Mouse (Mus musculus): ENCODE results near the gene Aars2.

Aars2 gene

DNA sequence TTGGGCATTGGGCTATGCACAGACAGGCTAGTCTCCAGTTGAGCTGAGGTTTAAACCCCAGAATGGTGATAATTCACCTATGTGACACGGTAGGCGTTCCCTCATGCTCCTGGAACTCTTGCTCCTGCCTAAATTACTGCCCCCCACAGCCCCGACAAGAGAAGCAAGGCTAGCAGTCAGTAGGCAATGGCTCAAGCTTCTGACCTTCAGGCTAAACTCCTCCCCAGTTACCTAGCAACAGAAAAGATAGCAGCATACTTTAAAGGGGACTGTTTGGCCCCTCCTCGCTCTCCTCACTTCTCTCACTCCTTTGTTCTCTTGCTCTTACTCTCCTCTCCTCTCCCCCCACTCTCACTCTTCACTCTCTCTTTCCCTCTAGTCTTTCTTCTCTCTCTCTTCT is 5.7 kb upstream of the Aars2 start:
- in situ Hi-C loops (cut with MboI, MseI): no loop called here

DNA sequence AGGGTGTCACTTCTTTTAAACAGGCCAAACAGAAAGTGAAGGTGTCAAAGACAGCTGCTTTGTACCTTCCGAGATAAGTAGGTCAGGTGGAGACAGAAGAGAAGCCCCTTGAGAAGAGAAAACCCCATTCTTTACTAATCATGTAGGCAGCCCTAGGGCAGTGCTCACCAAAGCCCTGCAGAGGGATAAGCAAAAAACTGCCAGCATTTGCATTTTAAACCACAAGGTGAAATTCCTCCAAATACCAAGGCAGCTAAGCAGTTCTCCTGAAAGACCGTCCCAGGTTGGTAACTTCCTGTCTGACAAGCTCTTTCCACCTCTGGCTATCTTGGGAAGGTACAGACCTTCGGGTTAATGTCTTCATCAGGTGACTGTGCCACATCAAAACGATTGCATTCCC is 4.3 kb upstream of the Aars2 start:
- in situ Hi-C loops (cut with MboI, MseI): no loop called here

DNA sequence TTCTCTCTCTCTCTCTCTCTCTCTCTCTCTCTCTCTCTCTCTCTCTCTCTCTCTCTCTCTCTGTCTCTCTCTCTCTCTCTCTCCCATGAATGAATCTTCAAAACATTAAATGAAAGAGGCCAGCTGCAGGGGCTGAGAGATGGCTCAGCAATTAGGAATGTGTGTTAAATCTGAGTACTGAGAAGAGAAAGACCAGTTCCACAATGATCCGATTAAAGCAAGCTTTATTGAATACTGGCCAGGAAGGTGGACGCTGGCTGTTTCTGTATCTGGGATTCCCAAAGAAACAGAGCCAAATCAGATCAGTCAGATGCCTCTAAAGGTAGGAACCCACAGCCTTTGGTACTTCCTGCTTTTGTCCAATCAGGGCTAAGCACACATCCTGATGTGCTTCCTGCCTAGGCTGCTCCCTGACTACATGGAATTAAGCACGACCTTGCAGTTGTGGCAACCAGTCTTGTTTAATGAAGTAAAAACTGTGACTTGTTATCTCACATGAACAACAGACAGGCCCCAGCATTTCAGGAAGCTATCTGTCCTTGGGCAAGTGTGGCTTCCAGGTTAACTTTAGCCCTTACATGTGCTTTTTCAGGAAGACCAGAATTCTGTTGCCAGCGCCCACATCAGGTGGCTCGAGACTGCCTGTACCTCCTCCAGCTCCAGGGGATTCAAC is 3.2 kb upstream of the Aars2 start:
- in situ Hi-C loops (cut with MboI, MseI): no loop called here

DNA sequence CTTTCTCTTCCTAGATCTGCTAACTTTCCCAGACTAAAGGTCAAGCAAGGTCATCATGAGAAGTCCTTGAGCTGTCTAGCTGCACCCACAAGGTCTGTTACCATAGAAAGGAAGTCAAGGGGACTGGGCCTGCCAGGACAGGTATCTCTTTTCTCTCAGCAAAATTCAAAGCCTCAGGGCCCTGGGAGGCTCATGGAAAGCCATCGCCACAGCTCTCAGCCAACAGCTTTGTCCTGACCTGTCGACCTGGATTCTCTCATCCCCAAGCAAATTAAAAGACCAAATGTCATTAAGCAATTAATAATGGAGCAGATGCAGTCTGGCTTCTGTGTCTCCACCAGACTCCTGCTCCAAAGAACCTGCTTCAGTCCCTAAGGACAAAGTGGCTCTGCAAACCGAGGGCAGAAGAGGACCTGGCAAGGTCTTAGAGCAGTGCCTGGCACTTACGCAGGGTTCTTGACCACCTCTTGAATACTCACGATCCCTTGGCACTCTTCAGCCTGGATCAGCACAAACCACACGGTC is 638 bp upstream of the Aars2 start:
- in situ Hi-C loops (cut with MboI, MseI): no loop called here

DNA sequence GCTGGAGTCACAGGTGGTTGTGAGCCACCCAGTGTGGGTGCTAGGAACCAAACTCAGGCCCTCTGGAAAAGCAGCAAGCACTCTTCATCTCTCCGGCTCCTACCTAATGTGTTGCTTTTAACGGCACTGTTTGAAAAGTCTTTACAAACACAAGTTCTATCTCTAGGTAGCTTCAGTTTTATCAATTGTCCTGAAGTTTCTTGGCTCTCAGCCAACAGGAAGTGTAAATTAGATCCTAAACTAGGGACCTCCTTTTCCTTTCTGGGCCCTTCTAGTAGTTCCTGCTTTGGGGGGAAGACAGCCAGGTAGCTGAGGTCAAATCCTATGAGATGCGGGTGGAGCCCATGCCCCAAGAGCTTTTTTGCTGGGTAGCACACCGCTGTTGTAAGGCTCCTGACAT is 4.2 kb downstream of the Aars2 start:
- in situ Hi-C loops (cut with MboI, MseI): no loop called here

DNA sequence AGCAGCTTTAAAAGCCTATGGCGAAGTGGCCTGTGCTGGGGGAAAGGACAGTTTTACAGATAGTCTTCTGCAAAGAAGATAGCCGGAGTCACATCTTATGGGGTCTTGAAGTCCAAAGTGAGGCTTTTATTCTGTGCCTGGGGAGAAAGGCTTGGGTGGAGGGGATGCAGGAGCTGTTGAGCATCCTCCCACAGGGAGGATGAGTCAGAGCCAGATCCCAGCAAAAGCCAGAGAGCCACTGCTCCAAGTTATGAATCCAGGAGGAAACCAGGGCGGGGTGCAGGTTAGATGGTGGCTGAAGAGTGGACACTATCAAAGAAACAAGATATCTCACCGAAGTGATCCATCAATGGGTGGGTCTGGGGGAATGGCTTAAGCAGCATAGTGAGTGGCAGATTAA is 5.1 kb downstream of the Aars2 start:
- in situ Hi-C loops (cut with MboI, MseI): no loop called here

DNA sequence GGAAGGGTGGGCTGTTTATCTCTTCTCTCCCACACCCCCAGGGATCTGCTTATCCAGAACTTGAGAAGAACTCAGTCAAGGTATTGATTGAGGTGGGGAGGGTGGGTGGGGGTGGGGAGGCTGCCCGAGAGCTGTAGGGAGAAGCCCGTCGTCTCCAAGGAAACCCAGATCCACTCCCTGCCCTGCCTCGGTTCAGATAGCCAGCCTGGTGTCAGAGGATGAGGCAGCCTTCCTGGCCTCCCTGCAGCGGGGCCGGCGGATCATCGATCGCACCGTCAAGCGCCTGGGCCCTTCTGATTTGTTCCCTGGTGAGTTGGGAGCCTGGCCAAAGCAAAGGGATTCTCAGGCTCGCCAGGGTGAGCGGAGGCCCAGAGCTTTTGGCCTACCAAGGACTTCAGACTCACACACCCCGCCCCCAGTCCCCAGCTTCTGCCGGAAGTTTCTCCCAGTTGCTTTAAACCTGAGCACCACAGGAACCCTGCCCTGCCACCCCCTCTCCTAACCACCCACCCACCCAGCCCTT is 8.6 kb downstream of the Aars2 start:
- in situ Hi-C loops (cut with MboI, MseI): no loop called here

DNA sequence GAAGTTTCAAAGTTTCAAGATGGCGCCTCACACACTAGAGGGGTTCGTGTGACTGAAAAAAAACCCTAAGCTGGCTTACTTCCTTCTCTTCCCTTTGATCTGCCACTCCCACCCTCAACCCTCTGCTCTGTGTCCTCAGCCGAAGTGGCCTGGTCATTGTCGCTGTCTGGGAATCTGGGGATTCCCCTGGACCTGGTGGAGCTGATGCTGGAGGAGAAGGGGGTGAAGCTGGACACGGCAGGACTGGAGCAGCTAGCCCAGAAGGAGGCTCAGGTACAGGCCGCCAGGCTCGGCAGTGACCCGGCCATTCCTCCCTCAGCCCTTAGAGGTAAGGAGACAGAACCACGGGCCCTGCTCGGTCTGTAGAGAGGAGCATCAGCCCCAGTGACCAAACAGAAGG is 9.2 kb downstream of the Aars2 start:
- in situ Hi-C loops (cut with MboI, MseI): no loop called here

DNA sequence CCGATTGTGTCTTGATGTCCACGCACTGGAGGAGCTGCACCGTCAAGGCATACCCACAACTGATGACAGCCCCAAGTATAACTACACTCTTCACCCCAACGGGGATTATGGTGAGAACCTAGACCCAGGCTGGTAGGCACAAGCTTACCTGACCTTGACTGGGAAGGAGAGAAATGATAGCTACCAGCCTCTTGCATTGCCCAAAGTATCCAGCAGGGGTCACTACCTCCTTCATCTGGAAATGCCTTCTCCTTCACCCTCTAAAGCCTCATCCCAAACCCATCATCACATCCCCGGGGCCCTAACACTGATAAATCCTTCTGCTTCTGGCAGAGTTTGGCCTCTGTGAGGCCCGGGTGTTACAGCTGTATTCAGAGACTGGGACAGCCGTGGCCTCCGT is 9.8 kb downstream of the Aars2 start:
- in situ Hi-C loops (cut with MboI, MseI): no loop called here

DNA sequence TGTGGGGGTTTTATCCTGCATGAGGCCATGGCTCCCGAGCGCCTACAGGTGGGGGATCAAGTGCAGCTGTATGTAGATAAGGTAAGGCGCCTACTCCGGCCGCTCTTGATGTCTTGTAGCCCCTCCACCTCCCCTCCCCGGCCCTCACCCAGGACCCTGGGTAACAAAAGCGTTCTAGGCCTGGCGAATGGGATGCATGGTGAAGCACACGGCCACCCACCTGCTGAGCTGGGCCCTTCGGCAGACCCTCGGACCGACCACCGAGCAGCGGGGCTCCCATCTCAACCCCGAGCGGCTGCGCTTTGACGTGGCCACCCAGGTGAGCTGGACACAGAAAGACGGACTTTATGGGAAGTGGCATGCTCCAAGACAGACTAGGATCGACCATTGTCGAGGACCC is 10.5 kb downstream of the Aars2 start:
- in situ Hi-C loops (cut with MboI, MseI): no loop called here

DNA sequence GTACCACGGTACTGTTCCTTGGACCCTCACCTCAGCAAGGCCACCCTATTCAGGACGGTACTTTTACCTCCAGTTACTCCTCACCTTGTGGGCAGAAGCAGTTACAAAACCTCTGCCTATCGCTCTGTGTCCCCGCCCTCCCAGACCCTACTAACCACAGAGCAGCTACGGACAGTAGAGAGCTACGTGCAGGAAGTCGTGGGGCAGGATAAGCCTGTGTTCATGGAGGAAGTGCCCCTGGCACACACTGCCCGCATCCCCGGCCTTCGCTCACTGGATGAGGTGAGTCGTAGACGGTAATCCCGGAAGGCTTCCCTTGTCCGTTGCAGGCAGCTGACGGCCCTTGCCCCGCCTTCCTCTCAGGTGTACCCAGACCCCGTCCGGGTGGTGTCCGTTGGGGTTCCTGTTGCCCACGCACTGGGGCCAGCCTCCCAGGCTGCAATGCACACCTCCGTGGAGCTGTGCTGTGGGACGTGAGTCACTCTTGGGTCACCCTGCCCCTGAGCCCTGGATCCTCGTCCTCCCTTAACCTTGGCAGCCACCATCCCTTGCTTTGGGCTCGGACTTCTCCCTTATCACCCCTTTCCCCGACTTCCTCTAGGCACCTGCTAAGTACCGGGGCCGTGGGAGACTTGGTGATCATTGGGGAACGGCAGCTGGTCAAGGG is 11.0 kb downstream of the Aars2 start:
- in situ Hi-C loops (cut with MboI, MseI): no loop called here

DNA sequence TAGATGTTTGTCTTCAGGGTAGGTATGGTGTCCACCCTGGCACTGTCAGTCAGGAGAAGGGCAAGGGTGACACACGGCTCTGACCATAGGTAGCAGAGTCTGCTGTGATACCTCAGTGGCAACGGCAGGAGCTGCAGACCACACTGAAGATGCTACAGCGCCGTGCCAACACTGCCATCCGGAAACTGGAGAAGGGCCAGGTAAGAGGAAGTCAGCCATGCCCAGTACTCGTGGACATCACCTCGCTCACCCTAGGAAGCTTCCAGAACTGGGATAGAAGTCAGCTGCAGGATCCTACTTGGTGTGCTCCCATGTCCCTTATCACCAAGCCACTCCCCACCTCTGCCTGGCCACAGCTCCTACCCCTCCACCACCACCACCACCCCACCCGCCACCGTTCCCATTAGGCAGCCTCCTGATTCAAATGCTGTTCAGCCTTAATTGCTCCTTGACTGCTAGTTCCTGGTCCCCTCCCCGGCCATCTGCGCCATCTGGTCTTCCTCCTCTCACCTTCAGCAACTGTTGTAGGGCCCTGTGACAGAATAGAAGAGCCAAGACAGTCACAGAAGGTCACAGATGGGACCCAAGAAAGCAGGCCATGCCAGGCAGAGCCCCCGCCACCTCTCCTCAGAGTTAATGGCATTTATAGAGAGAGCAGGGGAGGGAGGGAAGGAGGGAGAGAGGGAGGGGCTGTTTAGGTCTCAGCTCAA is 12.3 kb downstream of the Aars2 start:
- in situ Hi-C loops (cut with MboI, MseI): no loop called here

DNA sequence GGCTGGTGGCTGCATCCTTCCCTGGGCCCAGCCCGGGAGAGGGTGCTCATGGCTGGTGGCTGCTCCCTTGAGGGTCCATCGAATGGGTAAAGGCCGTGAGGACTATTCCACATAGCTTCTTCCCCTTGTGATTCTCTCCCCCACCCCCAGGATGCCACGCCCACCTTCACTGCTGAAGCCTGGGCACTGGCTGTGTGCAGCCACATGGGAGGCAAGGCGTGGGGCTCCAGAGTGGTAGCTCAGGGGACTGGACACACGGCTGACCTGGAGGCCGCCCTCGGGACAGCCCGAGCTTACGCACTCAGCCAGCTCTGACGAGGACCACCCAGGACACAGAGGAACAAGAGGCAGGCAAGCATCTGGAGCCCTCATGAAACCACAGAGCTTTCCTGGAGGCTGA is 13.5 kb downstream of the Aars2 start:
- in situ Hi-C loops (cut with MboI, MseI): loop anchor here (10.0 kb wide), 1 partner anchor 555 kb away; no protein-coding TSS in a partner anchor

DNA sequence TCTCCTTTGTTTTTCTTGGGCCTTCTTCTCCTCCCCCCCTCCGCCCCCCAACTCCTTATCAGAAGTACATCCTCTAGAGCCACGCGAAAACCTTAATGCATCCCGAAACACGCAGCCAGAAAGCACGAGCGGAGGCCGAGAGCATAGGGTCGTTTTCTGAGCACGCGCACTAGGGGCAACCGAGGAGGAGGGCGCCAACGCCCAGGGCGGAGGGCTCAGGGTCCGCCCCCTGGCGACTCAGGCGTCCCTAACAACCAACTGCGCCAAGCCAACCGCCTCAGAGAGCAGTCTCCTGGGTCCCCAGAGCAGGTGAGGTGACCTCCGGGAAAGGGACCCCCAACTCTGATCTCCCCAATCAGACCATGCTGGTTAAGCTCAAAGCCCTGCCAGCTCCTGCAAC is 16.6 kb downstream of the Aars2 start, which contains the start of gene Tcte1:
Gene Tcte1 (plus strand): TSS at position 172 of the 400 bp plus-strand sequence.
- in situ Hi-C loops (cut with MboI, MseI): loop anchor here (10.0 kb wide), 1 partner anchor 558 kb away; no protein-coding TSS in a partner anchor

DNA sequence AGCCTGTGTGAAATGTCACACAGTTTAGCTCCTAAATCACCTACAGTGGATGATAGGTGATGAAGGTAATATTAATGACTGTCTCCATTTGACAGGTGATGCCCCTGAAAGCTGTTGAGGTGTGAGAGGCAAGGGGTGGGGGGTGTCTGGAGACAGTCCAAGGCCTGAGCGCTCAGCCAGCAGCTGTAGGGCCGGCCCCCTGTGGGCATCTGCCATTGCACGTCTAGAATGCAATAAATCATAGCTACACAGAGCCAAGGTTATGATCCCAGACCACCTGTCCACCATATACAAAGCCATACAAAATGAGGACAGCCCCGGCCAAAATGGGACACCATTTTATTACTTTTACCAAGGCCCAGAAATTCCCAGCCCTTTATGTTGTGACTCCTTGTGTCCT is 18.3 kb downstream of the Aars2 start:
- in situ Hi-C loops (cut with MboI, MseI): loop anchor here (10.0 kb wide), 1 partner anchor 560 kb away; no protein-coding TSS in a partner anchor

DNA sequence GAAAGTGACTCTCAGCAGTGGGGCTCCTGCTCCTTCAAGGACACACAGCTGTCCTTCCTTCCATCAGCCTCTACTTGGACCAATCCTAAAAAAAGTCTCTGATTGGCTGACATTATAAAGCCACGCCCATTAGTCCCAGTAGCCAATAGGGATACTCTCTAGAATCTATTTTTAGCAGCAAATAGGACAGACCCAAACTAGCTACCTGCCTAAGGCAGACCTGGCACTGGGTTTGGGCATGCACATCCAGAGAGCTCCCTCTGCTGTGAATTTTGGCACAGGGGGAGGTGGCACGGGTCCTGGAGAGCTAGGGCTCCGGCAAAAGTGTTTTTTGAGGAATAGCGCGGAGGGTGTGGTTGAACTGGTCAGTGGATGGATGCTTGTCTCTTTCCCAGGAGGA is 19.9 kb downstream of the Aars2 start:
- in situ Hi-C loops (cut with MboI, MseI): loop anchor here (10.0 kb wide), 1 partner anchor 562 kb away; no protein-coding TSS in a partner anchor

DNA sequence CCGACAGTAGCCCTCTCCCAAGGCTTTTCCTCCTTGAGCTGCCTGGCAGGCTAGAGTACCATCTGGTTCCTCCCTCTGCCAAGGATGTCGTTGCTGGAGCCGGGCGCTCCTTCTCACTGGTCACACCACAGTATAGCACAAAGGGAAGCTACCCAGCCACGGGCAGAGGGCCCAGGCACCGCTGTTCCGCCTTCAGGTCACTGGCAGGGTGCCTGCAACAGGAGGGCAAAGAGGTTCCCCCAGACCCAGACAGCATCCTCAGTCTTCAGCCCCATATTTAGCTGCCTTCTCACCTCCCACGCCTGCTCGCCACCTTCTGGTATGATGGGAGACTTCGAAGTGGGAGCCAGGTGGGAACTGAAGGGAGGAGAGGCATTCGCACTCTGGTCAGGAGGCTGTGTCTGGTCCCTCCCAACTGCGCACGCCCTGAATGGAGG is 23.7 kb downstream of the Aars2 start:
- in situ Hi-C loops (cut with MboI, MseI): no loop called here

DNA sequence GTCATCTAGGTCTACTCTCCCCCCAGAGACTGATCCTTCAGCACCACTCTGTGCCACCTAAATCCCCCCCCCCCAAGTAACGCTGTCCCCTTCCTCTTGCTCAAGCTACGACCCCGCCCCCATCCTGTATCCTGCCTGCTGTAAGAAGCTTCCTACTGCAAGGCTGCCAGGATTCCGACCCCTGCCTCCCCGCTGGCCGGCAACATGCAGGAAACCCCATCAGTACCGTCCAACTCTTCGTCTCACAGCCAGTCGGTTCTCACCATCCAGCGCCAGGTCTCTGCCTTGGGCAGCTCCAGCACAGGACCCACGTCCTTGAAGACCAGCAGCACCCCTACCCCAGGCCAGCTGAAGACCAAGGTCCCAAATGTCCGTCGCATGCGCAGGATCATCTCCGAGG is 26.3 kb downstream of the Aars2 start:
- in situ Hi-C loops (cut with MboI, MseI): no loop called here

DNA sequence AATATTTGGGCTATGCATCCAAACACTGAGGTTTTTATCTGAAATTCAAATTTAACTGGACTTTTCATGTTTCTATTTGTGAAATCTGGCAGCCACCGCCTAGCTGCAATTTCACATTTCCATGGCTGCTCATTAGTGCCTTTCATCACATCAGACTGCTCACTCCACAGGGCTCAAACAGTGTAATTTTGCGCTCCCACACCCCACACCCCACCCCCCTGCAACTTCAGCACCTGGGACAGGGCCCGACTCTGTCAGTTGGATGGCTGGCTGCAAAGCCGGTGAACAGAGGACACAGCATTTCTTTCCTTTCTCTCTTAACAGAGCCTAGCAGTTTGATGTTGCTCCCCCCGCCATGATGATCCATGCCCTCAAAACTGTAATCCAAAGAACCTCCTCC is 29.6 kb downstream of the Aars2 start:
- in situ Hi-C loops (cut with MboI, MseI): no loop called here

DNA sequence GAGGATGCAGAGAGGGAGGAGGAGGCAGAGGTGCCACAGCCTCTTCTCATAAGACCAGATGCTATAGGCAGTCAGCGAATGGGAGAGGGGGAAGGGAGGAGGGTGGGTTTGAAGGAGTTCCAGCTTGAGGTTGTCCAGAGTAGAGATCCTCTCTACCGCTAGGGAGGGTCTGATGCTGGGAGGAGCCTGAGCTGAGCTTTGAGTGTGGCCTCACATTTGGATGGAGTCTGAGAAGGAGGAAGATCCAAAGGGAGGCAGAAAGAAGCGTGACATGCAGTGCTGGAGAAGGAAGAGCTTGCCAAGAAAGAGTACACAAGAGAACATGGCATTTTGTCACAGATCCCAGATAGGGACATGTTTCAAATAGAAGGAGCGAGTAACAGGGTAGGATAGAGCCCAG is 31.8 kb downstream of the Aars2 start:
- in situ Hi-C loops (cut with MboI, MseI): no loop called here

DNA sequence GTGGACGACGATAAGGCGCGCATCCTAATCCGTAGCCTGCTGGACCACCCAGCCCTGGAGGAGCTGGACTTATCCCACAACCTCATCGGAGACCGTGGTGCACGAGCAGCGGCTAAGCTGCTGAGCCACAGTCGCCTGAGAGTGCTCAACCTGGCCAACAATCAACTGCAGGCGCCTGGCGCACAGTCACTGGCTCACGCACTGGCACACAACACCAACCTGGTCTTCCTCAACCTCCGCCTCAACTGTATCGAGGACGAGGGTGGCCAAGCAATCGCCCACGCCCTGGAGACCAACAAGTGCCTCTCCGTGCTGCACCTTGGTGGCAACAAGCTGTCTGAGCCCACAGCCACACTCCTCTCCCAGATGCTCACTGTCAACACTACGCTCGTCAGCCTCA is 33.0 kb downstream of the Aars2 start:
- in situ Hi-C loops (cut with MboI, MseI): no loop called here

DNA sequence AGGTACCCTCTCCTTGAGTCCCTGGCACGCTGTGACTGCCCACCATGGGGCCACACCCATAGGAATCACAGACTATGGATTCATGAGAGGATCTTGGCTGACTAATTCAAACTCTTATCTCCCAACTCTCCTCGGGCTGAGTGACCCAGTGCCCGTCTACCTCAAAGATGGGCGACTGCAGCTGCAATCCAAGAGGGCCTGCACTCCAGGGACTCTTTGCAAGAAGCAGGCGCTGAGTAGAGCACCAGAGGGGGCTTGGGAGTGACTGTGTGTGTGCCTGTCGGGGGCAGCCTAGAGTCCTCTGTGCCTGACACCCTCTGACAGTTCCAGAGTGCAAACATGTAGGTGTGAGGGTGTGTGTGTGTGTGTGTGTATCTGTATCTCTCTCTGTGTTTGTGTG is 35.5 kb downstream of the Aars2 start:
- in situ Hi-C loops (cut with MboI, MseI): no loop called here

Data from regulatory T cell (primary cell).